Mouse (Mus musculus) limb, embryonic 11.5 days (tissue): ENCODE data around the gene Yif1a. TPM values are rescaled to one million over a fixed set of nuclear protein-coding genes. Genes with fewer than 3 reads are reported as not detected.

ENCODE experiments used
- ATAC-seq: fragments of 200-750 bp; cut with Nextera tagmentation; 2 replicates; pipeline ENCODE4 v1.8.0; 2017; ENCODE audit warnings: low read depth; ENCODE audit not compliant: insufficient number of reproducible peaks, low FRiP score, low TSS enrichment
- DNase-seq: peaks from one replicate; pipeline ENCODE4 v3.0.0-alpha.2; 2015; ENCODE audit warnings: low spot score
- H3K27ac ChIP-seq: fragments of 300-500 bp; sonication (generic); replicated peaks from 2 replicates; pipeline ENCODE4 v1.5.1; 2014; ENCODE audit warnings: low read depth, mild to moderate bottlenecking, low read length
- H3K27me3 ChIP-seq: fragments of 300-500 bp; sonication (generic); 2 replicates; pipeline ENCODE4 v1.6.1; 2014; ENCODE audit warnings: mild to moderate bottlenecking, low read length, mixed read lengths; ENCODE audit not compliant: control insufficient read depth, insufficient read depth
- H3K36me3 ChIP-seq: fragments of 300-500 bp; sonication (generic); 2 replicates; pipeline ENCODE4 v1.6.1; 2014; ENCODE audit warnings: mild to moderate bottlenecking, low read length, moderate library complexity, mixed read lengths; ENCODE audit not compliant: control insufficient read depth, insufficient read depth
- H3K4me1 ChIP-seq: fragments of 300-500 bp; sonication (generic); 2 replicates; pipeline ENCODE4 v1.6.1; 2014; ENCODE audit warnings: low read length, mixed read lengths; ENCODE audit not compliant: control insufficient read depth, insufficient read depth
- H3K4me2 ChIP-seq: fragments of 300-500 bp; sonication (generic); 2 replicates; pipeline ENCODE4 v1.6.1; 2014; ENCODE audit warnings: low read depth, mild to moderate bottlenecking, moderate library complexity; ENCODE audit not compliant: severe bottlenecking
- H3K4me3 ChIP-seq: fragments of 300-500 bp; sonication (generic); 2 replicates; pipeline ENCODE4 v1.5.1; 2014; ENCODE audit warnings: low read depth, low read length
- H3K9ac ChIP-seq: fragments of 300-500 bp; sonication (generic); 2 replicates; pipeline ENCODE4 v1.6.1; 2014; ENCODE audit warnings: mild to moderate bottlenecking, low read length
- H3K9me3 ChIP-seq: fragments of 300-500 bp; sonication (generic); 2 replicates; pipeline ENCODE4 v1.6.1; 2016; ENCODE audit warnings: low read length; ENCODE audit not compliant: control insufficient read depth
- WGBS: fragments of 180-500 bp; shearing (Covaris S2); extraction: QIAGEN DNeasy Blood & Tissue Kit; methylation state at CpG from one replicate; pipeline ENCODE4 v1.1.7; 2014; 5-methylcytosine and 5-hydroxymethylcytosine counted together
- polyA plus RNA-seq: library from polyadenylated mRNA; unstranded; fragments of >200 nt; fragmentation: Nextera tagmentation; extraction: Ambion mirVana; gene quantifications from 2 replicates; pipeline ENCODE4 v1.2.1, GENCODE M21; 2014

Yif1a gene
- polyA plus RNA-seq, 1 experiment from 2014 or later = 71.2 TPM

GRCm38 (mm10) chr19:5097521-5098362, 9.4 kb downstream of the Yif1a start:
- Histone ChIP-seq H3K4me2 (peak overlapping the region; percentile 98), H3K9ac (peak overlapping the region; percentile 88), H3K36me3 (peaks cover 21% of the 10 kb centered on the region), H3K4me3 (peak overlapping the region; percentile 69), H3K27me3 (no peaks in the 10 kb centered on the region), H3K27ac (peak overlapping the region; percentile 6; the same call in 1 of the 2 replicates), H3K4me1 (peaks cover 39% of the 10 kb centered on the region), H3K9me3 (no peaks in the 10 kb centered on the region)
- DNase-seq = peak; percentile 44
- 4% methylated on average over 30 of the region's 31 CpGs for WGBS
- ATAC-seq = no peak; the same call in 1 of the 2 replicates

GRCm38 (mm10) chr19:5098363-5099143, 10.2 kb downstream of the Yif1a start, which contains the start of gene Cnih2:
TSS of gene Cnih2 (minus strand) at chr19:5098521.
- DNase-seq (peak; percentile 81), ATAC-seq (no peak; the same call in 1 of the 2 replicates)
- Histone ChIP-seq H3K4me2 (peak within 1 kb of the TSS; percentile 98), H3K27ac (peak within 1 kb of the TSS; percentile 30; the same call in 1 of the 2 replicates), H3K9me3 (no peaks in the 10 kb centered on the region), H3K9ac (peak within 1 kb of the TSS; percentile 88), H3K36me3 (peaks cover 21% of the 10 kb centered on the region), H3K4me1 (peaks cover 39% of the 10 kb centered on the region), H3K4me3 (peak within 1 kb of the TSS; percentile 69), H3K27me3 (no peaks in the 10 kb centered on the region)
- 3% methylated on average over 46 of the region's 48 CpGs for whole genome bisulfite sequencing

GRCm38 (mm10) chr19:5106074-5106473, 17.7 kb downstream of the Yif1a start:
- no peaks in the 10 kb centered on the region for H3K9me3 ChIP-seq
- no peak for ATAC-seq
- peak overlapping the region; percentile 83 for H3K4me3 ChIP-seq
- H3K4me2 ChIP-seq = peak overlapping the region; percentile 89
- H3K4me1 ChIP-seq = peaks cover 6% of the 10 kb centered on the region; the same call in 1 of the 2 replicates
- DNase-seq = no peak
- H3K36me3 ChIP-seq = peaks cover 25% of the 10 kb centered on the region; the same call in 1 of the 2 replicates
- H3K27me3 ChIP-seq = no peaks in the 10 kb centered on the region
- peak overlapping the region; percentile 89 for H3K9ac ChIP-seq
- 16% methylated on average over 9 of the region's 9 CpGs for WGBS
- H3K27ac ChIP-seq = peak overlapping the region; percentile 84

DNA sequence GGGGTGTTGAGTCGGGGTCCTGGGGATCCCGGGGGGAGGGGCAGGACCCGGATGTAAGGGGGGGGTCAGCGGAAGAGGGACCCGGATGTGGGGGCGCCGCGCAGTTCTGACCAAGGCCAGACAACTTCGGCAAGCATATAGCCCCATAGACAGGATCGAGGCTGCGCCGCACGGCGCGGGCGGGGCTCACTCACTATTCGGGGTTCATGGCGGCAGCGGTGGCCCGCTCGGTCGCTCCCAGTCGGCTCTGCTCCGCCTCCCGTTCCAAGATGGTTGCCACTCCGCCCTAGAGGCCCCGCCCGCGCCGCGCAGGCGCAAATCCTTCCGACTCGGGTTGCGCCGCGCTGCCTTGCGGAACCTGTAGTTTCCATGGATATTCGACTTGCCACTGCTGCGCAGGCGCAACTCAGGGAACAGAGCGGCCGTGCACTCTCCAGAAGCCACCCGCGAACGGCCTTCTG, 18.4 kb downstream of the Yif1a start, which contains the start of gene Rab1b:
Rab1b (minus strand) TSS at position 342 of the 461 bp plus-strand sequence.
- peak; percentile 93 for ATAC-seq
- WGBS = under 1% methylated on average over 46 of the region's 46 CpGs

DNA sequence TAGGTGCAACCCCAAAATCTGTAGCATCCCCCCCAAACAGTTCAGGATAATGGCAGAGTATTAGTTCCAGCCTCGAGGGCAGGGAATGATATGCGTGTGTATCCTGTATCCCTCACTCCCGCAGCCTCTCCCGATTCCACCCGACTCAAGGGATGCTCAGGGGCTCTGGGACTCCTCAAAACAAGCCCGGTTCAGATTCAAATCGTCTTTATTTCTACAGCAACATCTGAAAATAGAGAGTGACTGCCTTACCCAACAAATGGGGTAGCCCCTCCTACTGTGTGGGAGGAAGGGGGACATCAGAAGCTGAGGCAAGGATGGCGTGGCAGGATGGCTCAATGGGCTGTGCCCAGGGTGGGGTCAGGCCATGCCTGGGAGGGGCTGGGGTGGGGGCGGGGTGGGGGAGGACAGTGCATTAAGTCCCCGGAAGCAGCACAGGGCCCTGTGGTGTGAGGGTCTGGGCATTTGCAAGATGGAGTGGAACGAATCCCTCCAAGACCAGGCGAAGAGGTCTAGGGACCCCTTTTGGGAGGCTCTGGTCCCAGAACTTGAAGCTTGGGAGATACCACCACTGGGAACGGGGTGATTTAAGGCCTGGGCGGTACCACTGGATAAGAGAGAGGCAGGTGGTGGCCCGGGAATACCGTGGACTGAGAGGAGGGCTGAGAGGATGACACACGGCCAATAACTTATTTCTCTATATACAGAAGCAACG, 19.4 kb downstream of the Yif1a start:
- Histone ChIP-seq H3K4me2 (no peak overlapping the region), H3K27ac (no peak overlapping the region), H3K36me3 (peaks cover 19% of the 10 kb centered on the region; the same call in 1 of the 2 replicates), H3K4me3 (no peak overlapping the region), H3K9ac (no peak overlapping the region), H3K9me3 (no peaks in the 10 kb centered on the region), H3K27me3 (no peaks in the 10 kb centered on the region), H3K4me1 (peaks cover 6% of the 10 kb centered on the region; the same call in 1 of the 2 replicates)
- WGBS = 76% methylated on average over 18 of the region's 18 CpGs
- ATAC-seq (peak; percentile 2; the same call in 1 of the 2 replicates), DNase-seq (no peak)

More for the DNA sequence above, 18.4 kb downstream of the Yif1a start, which contains the start of gene Rab1b:
- peak within 1 kb of the TSS; percentile 89 for H3K9ac ChIP-seq
- H3K9me3 ChIP-seq = no peaks in the 10 kb centered on the region
- H3K36me3 ChIP-seq = peaks cover 26% of the 10 kb centered on the region; the same call in 1 of the 2 replicates
- H3K4me3 ChIP-seq = peak within 1 kb of the TSS; percentile 83
- H3K4me1 ChIP-seq = peaks cover 6% of the 10 kb centered on the region; the same call in 1 of the 2 replicates
- peak within 1 kb of the TSS; percentile 89 for H3K4me2 ChIP-seq
- H3K27me3 ChIP-seq = no peaks in the 10 kb centered on the region
- H3K27ac ChIP-seq = peak within 1 kb of the TSS; percentile 84
- peak; percentile 98 for DNase-seq

DNA sequence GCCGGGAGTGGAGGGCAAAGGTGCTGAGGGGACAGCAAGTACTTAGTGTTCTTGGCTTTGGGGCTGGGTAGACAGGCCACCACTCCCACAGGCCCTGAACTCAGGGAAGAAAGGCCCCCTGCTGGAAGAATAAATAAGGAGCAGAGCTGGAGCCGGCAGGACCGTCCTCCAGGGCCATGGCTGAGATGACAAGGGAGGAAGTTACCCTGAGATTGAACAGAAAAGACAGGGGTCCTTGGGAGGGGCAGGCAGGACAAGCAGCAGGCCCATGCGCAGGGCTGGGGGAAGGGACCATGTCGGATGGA, 19.9 kb downstream of the Yif1a start:
- Histone ChIP-seq H3K9me3 (no peaks in the 10 kb centered on the region), H3K4me1 (peaks cover 6% of the 10 kb centered on the region; the same call in 1 of the 2 replicates), H3K36me3 (peaks cover 19% of the 10 kb centered on the region; the same call in 1 of the 2 replicates), H3K9ac (no peak overlapping the region), H3K4me3 (no peak overlapping the region), H3K27ac (no peak overlapping the region; the same call in 1 of the 2 replicates), H3K4me2 (no peak overlapping the region), H3K27me3 (no peaks in the 10 kb centered on the region)
- DNase-seq = no peak
- WGBS = 38% methylated on average over 5 of the region's 5 CpGs
- 0 out of 2 replicates have a peak, but pooled peaks have one; percentile 1 for ATAC-seq

DNA sequence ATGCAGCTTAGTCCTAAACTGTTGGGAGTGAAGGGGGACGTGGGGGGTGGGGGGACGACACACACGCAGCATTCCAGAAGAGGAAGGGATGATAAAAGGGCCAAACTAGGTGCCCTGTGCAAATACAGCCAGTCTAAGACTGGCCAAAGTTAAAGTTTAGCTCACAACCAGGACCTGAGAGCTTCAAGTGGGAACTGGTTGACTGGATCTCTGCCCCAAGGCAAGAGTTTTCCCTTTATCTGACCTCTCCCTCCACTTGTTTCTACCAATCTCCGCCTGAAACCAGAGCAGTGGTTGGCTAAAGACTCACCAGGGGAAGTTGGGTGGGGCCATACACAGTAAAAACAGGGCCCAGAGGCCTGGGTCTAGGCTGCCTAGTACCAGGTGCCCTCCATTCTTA, 20.4 kb downstream of the Yif1a start:
- Histone ChIP-seq H3K9me3 (no peaks in the 10 kb centered on the region), H3K27ac (no peak overlapping the region; the same call in 1 of the 2 replicates), H3K36me3 (peaks cover 20% of the 10 kb centered on the region; the same call in 1 of the 2 replicates), H3K27me3 (no peaks in the 10 kb centered on the region), H3K4me2 (no peak overlapping the region), H3K9ac (no peak overlapping the region), H3K4me3 (no peak overlapping the region), H3K4me1 (peaks cover 6% of the 10 kb centered on the region; the same call in 1 of the 2 replicates)
- no peak for DNase-seq
- 75% methylated on average over 4 of the region's 4 CpGs for WGBS
- ATAC-seq = no peak
